Mouse (Mus musculus) cortical plate, adult 2 months (tissue): ENCODE measurements at regions not wholly inside any gene's neighbourhood (a gene's known extent, or its start where the extent isn't known, plus 50 kb on each side); places are given as distances from the start of the nearest gene placed in this dataset.

Experiments
- H3K27ac ChIP-seq: fragments of 200-500 bp; 2 replicates; pipeline ENCODE4 v1.5.1; 2012; ENCODE audit warnings: low read length, control low read depth, inconsistent platforms; ENCODE audit not compliant: insufficient read depth
- H3K4me1 ChIP-seq: fragments of 200-500 bp; 2 replicates; pipeline ENCODE4 v1.6.1; 2011; ENCODE audit warnings: low read length; ENCODE audit not compliant: control insufficient read depth, insufficient read depth
- H3K4me3 ChIP-seq: fragments of 200-500 bp; 2 replicates; pipeline ENCODE4 v1.5.1; 2011; ENCODE audit warnings: mild to moderate bottlenecking, low read length, control low read depth; ENCODE audit not compliant: insufficient read depth
- CTCF ChIP-seq: fragments of 200-500 bp; IDR thresholded peaks from 2 replicates; pipeline ENCODE4 v1.5.1; 2011; ENCODE audit warnings: mild to moderate bottlenecking, control low read depth, low read length; ENCODE audit not compliant: insufficient read depth; ENCODE audit errors: extremely low read depth
- POLR2A ChIP-seq: fragments of 200-500 bp; IDR thresholded peaks from 2 replicates; pipeline ENCODE4 v1.6.1; 2011; ENCODE audit warnings: mild to moderate bottlenecking, low read length, control low read depth; ENCODE audit not compliant: insufficient read depth; ENCODE audit errors: extremely low read depth

- TF ChIP-seq CTCF = no peak
- no peak for TF ChIP-seq POLR2A
- Histone ChIP-seq H3K4me3 (no peak overlapping the region), H3K27ac (no peak overlapping the region)
These were observed 527.9 kb upstream of the Ddx18 start for GRCm38 (mm10) chr1:122095726-122096125.

GRCm38 (mm10) chr1:122082481-122082880, 514.7 kb upstream of the Ddx18 start:
- no peak overlapping the region for H3K27ac ChIP-seq
- TF ChIP-seq POLR2A = no peak
- no peak for TF ChIP-seq CTCF
- H3K4me1 ChIP-seq = no peaks in the 10 kb centered on the region; the same call in 1 of the 2 replicates
- H3K4me3 ChIP-seq = no peak overlapping the region

More at GRCm38 (mm10) chr1:122095726-122096125, 527.9 kb upstream of the Ddx18 start:
- H3K4me1 ChIP-seq = no peaks in the 10 kb centered on the region

- Histone ChIP-seq H3K4me3 (no peak overlapping the region), H3K4me1 (no peaks in the 10 kb centered on the region), H3K27ac (no peak overlapping the region)
- no peak for TF ChIP-seq CTCF
- TF ChIP-seq POLR2A = no peak
These were observed 508.3 kb upstream of the Ddx18 start for GRCm38 (mm10) chr1:122076085-122076484.

- no peak for TF ChIP-seq POLR2A
- TF ChIP-seq CTCF = peak; percentile 25; the same call in 1 of the 2 replicates
- Histone ChIP-seq H3K4me3 (no peak overlapping the region), H3K27ac (no peak overlapping the region), H3K4me1 (no peaks in the 10 kb centered on the region)
These were observed 487.4 kb upstream of the Ddx18 start for GRCm38 (mm10) chr1:122055146-122055545.

GRCm38 (mm10) chr1:122048112-122048725, 480.4 kb upstream of the Ddx18 start:
- H3K27ac ChIP-seq = peak overlapping the region; percentile 85
- TF ChIP-seq CTCF (no peak), POLR2A (no peak)
- H3K4me3 ChIP-seq = no peak overlapping the region
- H3K4me1 ChIP-seq = peaks cover 6% of the 10 kb centered on the region

GRCm38 (mm10) chr1:122043896-122044295, 476.1 kb upstream of the Ddx18 start:
- TF ChIP-seq POLR2A (no peak), CTCF (no peak)
- H3K4me1 ChIP-seq = peaks cover 6% of the 10 kb centered on the region
- no peak overlapping the region for H3K4me3 ChIP-seq
- no peak overlapping the region for H3K27ac ChIP-seq

- TF ChIP-seq CTCF (no peak), POLR2A (no peak)
These were observed 475.3 kb upstream of the Ddx18 start for GRCm38 (mm10) chr1:122043114-122043513.

GRCm38 (mm10) chr1:122007749-122008148, 440.0 kb upstream of the Ddx18 start:
- Histone ChIP-seq H3K4me3 (no peak overlapping the region), H3K4me1 (no peaks in the 10 kb centered on the region), H3K27ac (no peak overlapping the region)
- TF ChIP-seq POLR2A (no peak), CTCF (no peak)

More at GRCm38 (mm10) chr1:122043114-122043513, 475.3 kb upstream of the Ddx18 start:
- no peak overlapping the region for H3K27ac ChIP-seq
- no peak overlapping the region for H3K4me3 ChIP-seq
- peaks cover 4% of the 10 kb centered on the region for H3K4me1 ChIP-seq

GRCm38 (mm10) chr1:121996461-121996860, 428.7 kb upstream of the Ddx18 start:
- no peak for TF ChIP-seq CTCF
- TF ChIP-seq POLR2A = no peak
- Histone ChIP-seq H3K27ac (no peak overlapping the region), H3K4me3 (no peak overlapping the region), H3K4me1 (peaks cover 3% of the 10 kb centered on the region)

GRCm38 (mm10) chr1:121990653-121991052, 422.9 kb upstream of the Ddx18 start:
- H3K4me1 ChIP-seq = no peaks in the 10 kb centered on the region; the same call in 1 of the 2 replicates
- no peak for TF ChIP-seq POLR2A
- no peak for TF ChIP-seq CTCF
- no peak overlapping the region for H3K4me3 ChIP-seq
- H3K27ac ChIP-seq = no peak overlapping the region
